Mouse (Mus musculus) CD4-positive, CD25-positive, alpha-beta regulatory T cell, adult 2 months (primary cell): ENCODE data around the gene Nek9.
"Not testable (repeated sequence)": the region's sequence is repeated elsewhere in the genome, so short reads cannot be mapped to it uniquely, and the experiment has no call there.

ENCODE experiments used
- DNase-seq: peaks from one replicate; pipeline ENCODE4 v3.0.0-alpha.2; 2012; ENCODE audit warnings: low read depth, low spot score

The Nek9 gene

DNA sequence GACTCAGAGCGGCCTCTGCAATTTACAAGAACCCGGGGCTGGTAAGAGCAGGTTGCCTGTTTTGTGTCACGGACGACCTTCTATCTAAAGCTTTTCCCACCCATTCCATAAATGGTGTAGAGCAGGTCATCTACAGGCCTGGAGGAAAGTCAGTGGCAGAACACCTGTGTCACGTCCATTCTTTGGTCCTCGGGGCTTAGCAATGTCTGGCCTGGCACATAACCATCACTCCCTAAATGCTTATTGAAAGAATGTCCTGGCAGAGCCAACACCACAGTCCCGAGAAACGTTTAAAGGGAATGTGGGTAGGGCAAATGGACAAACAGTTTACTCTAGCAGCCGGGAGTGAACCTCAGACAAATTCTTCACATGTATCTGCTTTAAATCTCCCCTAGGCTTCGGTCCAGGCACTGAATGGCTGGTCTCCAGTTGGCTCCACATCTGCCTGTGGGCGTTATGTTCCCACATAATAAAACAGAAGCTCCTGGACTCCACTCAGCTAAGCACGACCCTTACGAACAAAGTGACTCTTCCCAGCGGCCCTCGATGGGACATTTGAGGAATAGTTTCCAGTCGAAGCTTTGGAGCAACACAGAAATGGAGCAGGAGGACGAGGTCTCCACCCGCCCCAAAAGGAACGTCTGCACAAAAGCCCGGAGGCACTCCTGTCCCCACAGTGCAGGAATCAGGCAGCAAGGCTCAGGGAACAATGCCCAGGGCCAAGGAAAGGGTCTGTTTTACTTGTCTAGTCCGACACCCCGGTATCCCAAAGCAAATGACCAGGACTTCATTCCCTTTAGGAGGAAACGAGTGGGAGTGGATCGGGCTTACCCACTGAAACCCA, 49.8 kb downstream of the Nek9 start:
- DNase-seq: no peak

DNA sequence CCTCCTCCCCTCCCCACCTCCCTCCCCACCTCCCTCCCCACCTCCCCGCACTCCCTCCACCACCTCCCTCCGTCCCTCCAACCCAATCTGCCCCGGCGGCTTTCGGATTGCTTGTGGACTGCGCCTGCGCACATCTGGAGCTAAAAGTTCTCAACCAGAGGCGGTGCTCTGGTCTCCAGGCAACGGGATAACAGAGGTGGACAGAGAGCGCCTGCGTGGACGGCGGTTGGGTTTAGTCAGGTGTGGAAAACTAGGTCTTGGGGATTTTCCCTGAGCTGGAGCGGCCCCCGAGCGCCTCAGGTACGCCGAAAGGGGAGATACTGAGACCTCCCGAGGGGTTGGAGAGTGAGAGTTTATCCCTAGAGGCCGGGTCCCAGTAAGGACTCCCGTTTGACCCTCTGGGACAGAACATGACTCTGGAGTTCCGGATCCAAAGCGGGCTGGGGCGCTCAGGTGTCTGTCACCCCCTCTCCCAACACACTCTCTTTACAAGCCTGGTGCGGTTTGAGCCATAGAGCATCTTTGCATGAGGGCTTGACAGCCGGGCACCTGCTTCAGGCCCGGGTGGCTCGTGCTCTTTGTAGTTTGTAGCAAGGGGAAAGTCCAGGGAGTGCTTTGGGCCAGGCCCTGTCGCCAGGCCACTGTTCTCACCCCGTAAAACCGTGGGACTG, 50.5 kb downstream of the Nek9 start, which contains the start of gene Zc2hc1c:
TSS of gene Zc2hc1c (plus strand) at position 106 of the 671 bp plus-strand sequence.
- peak; percentile 91 for DNase-seq

- no peak for DNase-seq
Measured at GRCm38 (mm10) chr12:85287809-85288485, 51.2 kb downstream of the Nek9 start, which contains the start of gene Acyp1. Acyp1 (minus strand) TSS chr12:85288438.

- peak; percentile 71 for DNase-seq
Measured at GRCm38 (mm10) chr12:85286941-85287340, 52.2 kb downstream of the Nek9 start.

DNA sequence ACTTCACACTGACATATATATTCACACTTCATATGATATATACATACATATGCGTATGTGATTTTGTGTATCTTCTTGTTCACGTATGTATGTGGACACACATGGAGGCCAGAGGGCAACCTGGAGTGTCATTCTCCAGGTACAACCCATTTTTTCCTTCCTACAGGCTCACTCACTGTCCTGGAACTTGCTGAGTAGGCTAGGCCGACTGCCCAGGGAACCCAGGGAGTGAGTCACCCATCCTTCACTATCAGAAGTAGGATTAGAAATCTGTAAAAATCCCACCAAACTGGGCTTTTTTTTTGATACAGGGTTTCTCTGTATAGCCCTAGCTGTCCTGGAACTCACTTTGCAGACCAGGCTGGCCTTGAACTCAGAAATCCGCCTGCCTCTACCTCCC, 54.2 kb downstream of the Nek9 start:
- DNase-seq: no peak

- no peak for DNase-seq
Measured at GRCm38 (mm10) chr12:85284331-85284730, 54.8 kb downstream of the Nek9 start.

GRCm38 (mm10) chr12:85281756-85282155, 57.4 kb downstream of the Nek9 start:
- not testable (repeated sequence) for DNase-seq

DNA sequence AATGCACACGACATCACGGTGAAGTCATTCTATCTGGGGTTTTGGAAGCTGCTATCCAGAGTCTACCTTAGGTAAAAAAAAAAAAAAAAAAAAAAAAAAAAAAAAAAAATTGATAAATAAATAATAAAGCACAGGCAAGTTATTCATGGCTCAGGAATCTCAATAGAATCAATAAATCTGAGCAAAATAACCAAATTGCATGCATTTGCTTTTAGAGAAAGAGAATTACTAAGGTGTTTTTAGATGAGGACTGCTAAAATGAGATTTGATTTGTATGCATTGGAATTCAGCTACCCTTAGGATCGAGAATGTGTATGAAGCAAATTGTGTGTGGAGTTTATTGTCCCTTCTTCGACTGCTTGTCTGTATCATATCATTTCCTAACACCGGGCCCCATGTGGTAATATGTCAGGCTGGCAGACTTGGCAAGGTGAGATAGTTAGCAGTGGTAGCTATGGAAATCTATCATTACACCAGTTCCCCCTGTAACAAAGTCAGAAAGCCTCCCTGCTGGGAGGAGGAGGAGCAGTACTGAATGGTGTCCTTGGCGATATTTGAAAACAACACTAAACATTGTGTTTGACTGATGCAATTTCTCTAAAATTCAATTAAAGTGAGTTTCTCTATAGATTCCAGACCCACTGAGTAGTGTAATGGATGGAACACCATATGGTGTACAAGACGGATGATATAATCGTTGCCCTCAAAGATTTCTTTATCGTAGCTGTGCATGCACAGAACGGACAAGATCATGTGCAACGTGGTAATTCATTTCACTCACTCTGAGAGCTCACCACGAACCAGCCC, 58.1 kb downstream of the Nek9 start:
- no peak for DNase-seq

GRCm38 (mm10) chr12:85280105-85280844, 58.9 kb downstream of the Nek9 start:
- peak; percentile 96 for DNase-seq

DNA sequence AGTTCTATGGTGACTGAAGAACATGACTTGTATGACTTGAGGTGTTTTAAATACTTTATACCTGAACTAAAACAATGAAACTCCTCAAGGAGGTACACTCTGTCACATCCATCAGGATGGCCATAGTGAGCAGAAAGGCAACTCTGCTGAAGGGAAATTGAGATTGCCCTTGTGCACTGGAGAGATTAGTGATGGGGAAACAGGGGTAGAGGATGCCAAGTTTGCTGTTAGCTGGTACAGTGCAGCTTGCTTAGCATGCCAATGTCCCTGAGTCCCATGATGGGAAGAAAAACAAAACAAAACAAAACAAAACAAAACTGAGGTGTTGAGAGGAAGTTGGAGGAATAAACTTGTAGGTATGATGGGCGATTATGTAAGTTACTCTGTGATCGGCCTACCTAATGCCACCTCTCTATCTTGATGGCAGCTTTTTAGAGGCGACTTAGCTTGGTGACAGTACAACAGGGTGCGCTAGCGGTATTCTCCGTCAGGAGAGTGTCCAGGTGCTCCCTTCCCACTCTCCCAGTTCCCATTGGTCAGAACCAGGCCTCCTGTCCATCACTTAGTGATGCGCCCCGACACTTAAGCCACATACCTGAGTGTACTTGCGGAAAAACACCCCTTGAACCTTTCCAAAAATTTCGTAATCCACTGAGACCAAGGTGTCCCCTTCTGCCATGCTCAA, 59.6 kb downstream of the Nek9 start:
- peak; percentile 17 for DNase-seq

DNA sequence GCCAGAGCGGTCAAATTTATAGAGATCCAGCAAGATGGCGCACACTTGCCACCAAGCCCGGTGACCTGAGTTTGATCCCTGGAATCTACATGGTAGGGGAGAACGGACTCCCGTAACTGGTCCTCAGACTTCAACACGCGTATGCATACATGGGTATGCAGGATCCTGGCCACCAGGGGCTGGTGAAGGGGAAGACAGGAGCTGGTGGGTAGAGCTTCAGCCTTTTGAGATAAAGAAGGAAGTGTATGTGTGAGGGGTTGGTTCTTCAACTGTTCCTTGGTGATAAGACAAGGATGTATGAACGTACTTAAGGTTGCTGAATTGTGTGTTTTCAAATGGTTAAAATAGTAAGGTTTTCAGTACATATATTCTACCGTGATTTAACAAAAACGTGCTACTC, 60.2 kb downstream of the Nek9 start:
- peak; percentile 47 for DNase-seq

GRCm38 (mm10) chr12:85276273-85276672, 62.9 kb downstream of the Nek9 start:
- no peak for DNase-seq

DNA sequence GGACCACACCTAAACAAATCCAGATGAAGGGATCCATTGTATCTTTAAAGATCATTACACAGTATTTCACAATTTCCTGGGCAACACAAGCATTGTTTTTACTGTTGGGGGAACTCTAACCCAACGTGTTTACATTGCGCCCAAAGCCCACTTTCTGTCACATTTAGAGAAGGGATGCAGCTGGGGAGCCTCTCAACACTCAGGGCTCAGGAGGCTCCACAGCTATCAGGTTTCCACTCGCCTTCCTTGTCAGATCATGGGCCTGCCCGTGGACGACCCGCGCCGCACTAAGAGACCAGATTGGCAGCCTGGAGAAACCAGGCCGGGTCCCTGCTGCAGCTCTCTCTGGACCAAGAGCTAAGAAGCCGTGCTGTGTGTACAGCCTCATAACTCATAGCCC, 65.7 kb downstream of the Nek9 start:
- no peak for DNase-seq

DNA sequence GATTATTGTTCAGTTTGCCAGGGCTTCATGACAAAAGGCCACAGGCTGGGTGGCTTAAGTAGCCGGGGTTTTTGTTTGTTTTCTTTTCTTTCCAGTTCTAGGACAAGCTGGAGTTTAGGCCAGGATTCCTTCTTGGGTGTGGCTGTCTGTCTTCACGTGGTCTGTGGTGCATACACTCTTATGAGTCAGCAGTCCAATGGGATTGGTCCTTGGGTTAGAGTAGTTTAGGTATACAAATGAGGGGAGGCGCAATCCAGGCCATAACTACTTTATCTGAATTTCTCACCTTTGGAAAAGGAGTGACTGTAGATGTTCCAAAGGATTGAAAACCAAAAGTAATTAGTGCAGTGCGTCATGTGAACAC, 67.3 kb downstream of the Nek9 start:
- DNase-seq: no peak

DNA sequence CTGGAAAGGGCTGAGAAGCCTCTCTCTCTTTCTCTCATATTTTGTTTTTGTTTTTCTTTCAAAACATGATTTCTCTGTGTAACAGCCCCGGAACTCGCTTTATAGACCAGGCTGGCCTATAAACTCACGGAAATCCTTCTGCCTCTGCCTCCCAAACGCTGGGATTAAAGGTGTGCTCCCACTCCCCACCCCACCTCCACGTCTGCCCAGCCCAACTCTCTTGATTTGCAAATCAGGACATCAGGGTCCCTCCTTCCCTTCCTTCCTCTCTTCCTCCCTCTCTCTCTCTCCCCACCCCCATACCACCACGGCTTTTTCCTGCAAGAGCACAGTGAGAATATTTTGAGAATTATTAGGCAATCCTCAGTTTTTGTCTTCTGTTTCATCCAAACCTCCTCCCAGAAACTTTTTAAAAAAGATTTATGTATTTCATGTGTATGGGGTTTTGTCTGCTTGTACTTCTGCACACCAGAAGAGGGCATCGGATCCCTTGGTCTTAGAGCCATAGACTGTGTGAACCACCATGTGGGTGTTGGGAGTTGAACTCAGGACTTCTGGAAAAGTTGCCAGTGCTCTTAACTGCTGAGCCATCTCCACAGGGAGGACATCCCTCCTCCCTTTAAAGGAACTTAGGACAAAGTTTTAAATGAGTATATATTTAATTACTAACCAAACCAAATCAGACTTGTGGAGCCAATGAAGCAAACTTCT, 67.9 kb downstream of the Nek9 start:
- no peak for DNase-seq

DNA sequence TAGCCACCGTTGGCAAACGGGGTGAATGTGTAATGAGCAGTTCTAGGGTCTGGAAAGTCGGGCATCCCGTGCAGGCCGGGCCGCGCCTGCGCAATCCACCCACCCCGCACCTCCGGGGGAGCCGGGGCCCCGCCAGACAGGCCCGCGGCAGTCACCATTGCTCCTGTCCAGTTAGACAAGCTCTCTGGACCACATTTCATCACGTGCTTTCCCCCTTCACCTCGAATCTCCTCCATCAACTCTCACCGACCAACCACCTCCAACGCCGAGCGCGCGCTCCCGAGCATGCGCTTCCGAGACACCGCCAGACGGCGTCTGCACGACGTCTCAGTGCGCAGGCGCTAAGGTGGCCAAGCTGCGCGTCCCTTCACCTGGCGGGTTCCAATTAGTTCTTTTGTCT, 68.8 kb downstream of the Nek9 start, which contains the start of gene Mlh3:
TSS of gene Mlh3 (minus strand) at position 281 of the 400 bp plus-strand sequence.
- DNase-seq: peak; percentile 94

GRCm38 (mm10) chr12:85269821-85270220, 69.3 kb downstream of the Nek9 start:
- DNase-seq: no peak

- DNase-seq: no peak
Measured at GRCm38 (mm10) chr12:85266248-85266647, 72.9 kb downstream of the Nek9 start.

GRCm38 (mm10) chr12:85264940-85265339, 74.2 kb downstream of the Nek9 start:
- no peak for DNase-seq
